Mouse (Mus musculus): Measurements from ENCODE around the gene Rabgap1l.

DNA sequence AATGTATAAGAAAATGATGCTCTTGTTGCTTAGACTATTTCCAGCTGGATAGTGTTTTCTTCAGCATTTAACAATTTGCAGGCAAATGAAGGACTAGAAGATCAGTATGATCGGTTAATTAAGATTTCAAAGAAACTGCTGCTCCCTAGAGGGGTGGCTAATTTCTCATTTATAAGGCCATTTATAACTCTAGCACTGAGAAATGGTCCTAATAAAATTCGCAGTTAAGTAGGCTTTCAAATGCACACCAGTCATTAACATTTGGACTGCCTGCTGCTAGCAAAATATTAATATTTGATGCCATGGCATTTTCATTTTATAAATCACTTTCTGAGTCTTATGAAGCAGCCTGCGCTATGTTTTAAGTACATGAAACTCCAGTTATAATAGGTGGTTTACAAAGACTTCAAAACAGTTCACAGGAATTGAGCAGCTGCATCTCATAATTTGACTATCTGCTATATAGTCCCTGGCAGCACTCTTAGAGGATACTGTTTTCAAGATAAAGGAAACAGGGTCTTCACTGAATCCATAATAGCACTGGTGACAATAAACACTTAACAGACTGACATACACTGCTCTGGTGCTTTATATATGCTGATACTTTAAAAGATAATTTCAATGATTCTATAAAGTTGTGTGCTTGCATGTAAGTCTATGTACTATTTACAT is 296.0 kb downstream of the Rabgap1l start:
- TF ChIP-seq POLR2A (IDR thresholded peaks at IDR 0.05; ENCODE audit: extremely low read depth, insufficient read depth, low read length) (no peak), CTCF (IDR thresholded peaks at IDR 0.05; ENCODE audit: extremely low read depth, insufficient read depth, low read length) (no peak)

Measured in cortical plate, adult 2 months (tissue).